Mouse (Mus musculus) CH12.LX (cell line): ENCODE data around the gene Grrp1. TPM values are rescaled to one million over a fixed set of nuclear protein-coding genes. Genes with fewer than 3 reads are reported as not detected.

ENCODE experiments used
- DNase-seq: peaks from one replicate; pipeline ENCODE4 v3.0.0-alpha.2; 2013; ENCODE audit errors: extremely low read depth
- H3K27ac ChIP-seq: 2 replicates; pipeline ENCODE4 v1.5.1; 2012; ENCODE audit warnings: low read depth, mild to moderate bottlenecking, control low read depth, moderate library complexity; ENCODE audit not compliant: insufficient read depth
- H3K27me3 ChIP-seq: replicated peaks from 2 replicates; pipeline ENCODE3; 2012; ENCODE audit warnings: inconsistent platforms
- H3K36me3 ChIP-seq, 2 experiments: replicated peaks in 1 of 2; 2 replicates each; pipeline versions ENCODE3 to v1.6.1; 2012; ENCODE audit warnings: inconsistent platforms in 1 of 2, low read length in 1 of 2, mild to moderate bottlenecking in 1 of 2, mixed read lengths in 1 of 2, moderate library complexity in 1 of 2; ENCODE audit not compliant: control insufficient read depth in 1 of 2, insufficient read depth in 1 of 2
- H3K4me1 ChIP-seq, 2 experiments: 2 replicates each; pipeline ENCODE4 v1.6.1; 2012; ENCODE audit warnings: inconsistent platforms in 1 of 2, moderate library complexity in 1 of 2; ENCODE audit not compliant: insufficient read depth in 2 of 2, control insufficient read depth in 1 of 2
- H3K4me2 ChIP-seq: 2 replicates; pipeline ENCODE4 v1.6.1; 2012; ENCODE audit warnings: low read depth, mild to moderate bottlenecking, control low read depth; ENCODE audit not compliant: poor library complexity, insufficient read depth, severe bottlenecking
- H3K4me3 ChIP-seq, 3 experiments: fragments of 150-350 bp in 1 of 3; sonication (generic) in 1 of 3; replicated peaks in 1 of 3; 2 replicates each; pipeline versions ENCODE3 to v1.5.1; 2011 to 2012; ENCODE audit warnings: low read depth in 2 of 3, low read length in 2 of 3, mild to moderate bottlenecking in 2 of 3, moderate library complexity in 2 of 3, control low read depth in 1 of 3, improper control_type of control experiment in 1 of 3, inconsistent platforms in 1 of 3, mixed read lengths in 1 of 3; ENCODE audit not compliant: poor library complexity in 1 of 3
- H3K79me2 ChIP-seq: replicated peaks from 2 replicates; pipeline ENCODE4 v1.6.1; 2012; ENCODE audit warnings: mild to moderate bottlenecking, moderate library complexity; ENCODE audit not compliant: control insufficient read depth, poor library complexity, insufficient read depth, severe bottlenecking; ENCODE audit errors: extremely low read depth
- H3K9ac ChIP-seq: 2 replicates; pipeline ENCODE4 v1.6.1; 2012; ENCODE audit warnings: low read depth, mild to moderate bottlenecking, control low read depth, moderate library complexity; ENCODE audit not compliant: insufficient read depth
- H3K9me3 ChIP-seq: replicated peaks from 2 replicates; pipeline ENCODE3; 2012; ENCODE audit warnings: low read length, inconsistent platforms, mixed read lengths
- BHLHE40 ChIP-seq: IDR thresholded peaks from 2 replicates; pipeline ENCODE4 v1.6.1; 2011; ENCODE audit warnings: mild to moderate bottlenecking, low read depth, low read length, improper control_type of control experiment
- CTCF ChIP-seq, 2 experiments: IDR thresholded peaks in 1 of 2; conservative IDR thresholded peaks in 1 of 2; 2 replicates each; pipeline ENCODE4 v1.5.1; 2011 to 2012; ENCODE audit warnings: low read depth in 2 of 2, low read length in 2 of 2, improper control_type of control experiment in 1 of 2, inconsistent platforms in 1 of 2, mild to moderate bottlenecking in 1 of 2, moderate library complexity in 1 of 2
- HCFC1 ChIP-seq: IDR thresholded peaks from 2 replicates; pipeline ENCODE4 v1.6.1; 2012; ENCODE audit warnings: low read depth, mild to moderate bottlenecking, inconsistent platforms, low read length, improper control_type of control experiment
- IRF4 ChIP-seq: IDR thresholded peaks from 2 replicates; pipeline ENCODE4 v1.6.1; 2014; ENCODE audit warnings: low read depth, mild to moderate bottlenecking, inconsistent platforms, low read length, improper control_type of control experiment
- KAT2A ChIP-seq: IDR thresholded peaks from 2 replicates; pipeline ENCODE4 v1.6.1; 2012; ENCODE audit warnings: low read length, improper control_type of control experiment, inconsistent platforms; ENCODE audit not compliant: insufficient replicate concordance
- MAFK ChIP-seq: IDR thresholded peaks from 2 replicates; pipeline ENCODE4 v1.6.1; 2011; ENCODE audit warnings: low read length, improper control_type of control experiment; ENCODE audit not compliant: insufficient replicate concordance
- MAX ChIP-seq: IDR thresholded peaks from 2 replicates; pipeline ENCODE4 v1.6.1; 2011; ENCODE audit warnings: low read length, improper control_type of control experiment
- MXI1 ChIP-seq: IDR thresholded peaks from 2 replicates; pipeline ENCODE4 v1.6.1; 2011; ENCODE audit warnings: mild to moderate bottlenecking, low read depth, low read length, improper control_type of control experiment
- POLR2A ChIP-seq: IDR thresholded peaks from 2 replicates; pipeline ENCODE4 v1.6.1; 2011; ENCODE audit warnings: low read depth, mild to moderate bottlenecking, improper control_type of control experiment, low read length
- ZKSCAN1 ChIP-seq: IDR thresholded peaks from 2 replicates; pipeline ENCODE4 v1.6.1; 2012; ENCODE audit warnings: low read depth, inconsistent platforms, low read length, improper control_type of control experiment, borderline replicate concordance
- dilution Hi-C: fragments of 300-500 bp; cut with MboI; formaldehyde crosslinking; loops from 2 replicates; pipeline ENCODE4 v1.14.3; 2020; ENCODE audit warnings: low sequenced_read_pairs; ENCODE audit not compliant: extremely low pct_unique_long_range_greater_than_20kb, extremely low pct_ligation_motif_present
- in situ Hi-C: fragments of 300-500 bp; cut with MboI; formaldehyde crosslinking; loops from 3 replicates; pipeline ENCODE4 v1.14.3; 2019; ENCODE audit warnings: low sequenced_read_pairs, low pct_ligation_motif_present, low pct_unique_long_range_greater_than_20kb, mixed read lengths
- polyA plus RNA-seq: library from polyadenylated mRNA; unstranded; fragments of >175 nt; gene quantifications from 2 replicates; pipeline ENCODE4 v1.2.1, GENCODE M21; 2012; ENCODE audit warnings: low read depth; ENCODE audit not compliant: insufficient read length
- total RNA-seq, 2 experiments: library from RNA; depleted of rRNA; stranded (reverse); fragments of 300-350 nt in 1 of 2; fragments of >200 nt in 1 of 2; gene quantifications; 2 replicates each; pipeline ENCODE4 v1.2.3; 2012 to 2014

The Grrp1 gene
- total and polyA plus RNA-seq, 3 experiments = not detected

DNA sequence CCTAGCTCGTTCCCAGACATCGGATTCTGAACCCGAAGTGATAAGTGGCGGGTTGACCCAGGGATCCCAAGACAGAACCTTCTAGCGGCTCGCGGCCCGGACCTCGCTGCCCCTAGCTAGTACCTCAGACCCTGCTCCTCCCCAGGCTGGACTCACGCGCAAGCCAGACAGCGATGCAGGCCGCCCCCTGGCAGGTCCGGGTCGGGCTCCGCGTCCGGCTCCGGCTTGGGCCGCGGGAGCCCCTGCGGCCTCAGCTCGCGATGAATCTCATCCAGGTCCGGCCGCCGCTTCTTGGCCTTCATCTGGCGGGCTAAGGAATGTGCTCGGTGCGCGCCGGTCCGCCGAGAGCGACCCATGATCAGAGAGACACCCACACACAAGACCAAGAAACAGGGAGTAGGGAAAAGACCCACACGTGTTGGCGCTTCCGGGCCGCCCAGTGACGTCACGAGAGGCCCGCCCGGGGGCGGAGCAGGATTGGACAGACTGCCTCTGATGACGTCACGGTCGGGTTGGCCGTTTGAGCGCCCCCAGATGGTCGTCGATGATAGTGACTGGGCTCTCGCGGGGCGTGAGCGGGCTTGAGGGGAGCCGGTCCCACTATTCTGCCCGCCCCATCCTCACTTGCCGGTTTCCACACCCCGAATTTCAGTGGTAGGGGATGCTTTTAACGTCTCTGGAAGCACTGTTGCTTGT, 8.6 kb downstream of the Grrp1 start, which contains the start of gene Zfp593 (continued):
- TF ChIP-seq MAFK (no peak), IRF4 (peak; percentile 66), MAX (peak; percentile 87), KAT2A (no peak), ZKSCAN1 (no peak), HCFC1 (peak; percentile 73)

DNA sequence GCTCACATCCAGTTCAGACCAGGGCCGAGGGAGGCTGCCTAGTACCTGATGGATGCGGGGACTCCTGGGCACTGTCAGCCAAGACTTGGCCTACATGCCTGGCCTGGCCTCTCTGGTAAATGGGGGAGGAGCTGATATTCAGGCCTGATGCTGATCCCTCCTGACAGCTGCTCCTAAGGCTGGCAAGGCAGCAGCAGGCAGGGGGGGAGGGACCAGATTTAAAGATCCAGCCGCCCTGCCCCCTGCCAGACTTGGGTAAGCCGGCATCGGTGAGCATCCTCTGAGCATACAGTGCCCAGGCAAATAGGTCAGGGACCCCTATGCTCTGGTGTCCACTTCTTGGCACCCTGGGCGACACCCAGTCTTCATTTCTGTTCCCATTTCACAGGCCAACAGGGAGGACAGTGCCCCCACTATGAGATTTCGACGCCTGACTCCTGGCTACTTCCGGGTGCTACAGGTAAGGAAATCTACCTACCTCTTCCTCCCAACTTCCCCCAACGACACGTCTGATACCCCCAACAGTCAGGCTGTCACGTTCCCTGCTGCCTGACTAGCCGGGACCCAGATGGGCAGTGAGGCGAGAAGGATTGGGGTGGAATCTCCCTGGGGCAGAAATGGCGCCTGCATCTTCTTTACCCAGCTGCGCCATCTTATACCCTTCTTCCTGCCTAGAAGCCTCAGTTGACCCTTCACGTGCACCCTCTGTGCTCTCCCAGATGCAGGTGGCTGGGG, 10.2 kb downstream of the Grrp1 start, which contains the start of gene E130218I03Rik:
Gene E130218I03Rik (plus strand): TSS at position 147 of the 735 bp plus-strand sequence.
- peaks cover 9 to 19% of the 10 kb centered on the region in 2 experiments; a peak in 3 of 4 replicates for H3K4me1 ChIP-seq
- in situ Hi-C loops = no loop called here
- H3K9me3 ChIP-seq = no peaks in the 10 kb centered on the region
- H3K27ac ChIP-seq = no peak within 1 kb of the TSS
- no peak for TF ChIP-seq MXI1
- TF ChIP-seq POLR2A = 0 out of 2 replicates have a peak, but pooled peaks have one; percentile 23
- H3K36me3 ChIP-seq = peaks cover 7 to 17% of the 10 kb centered on the region in 2 experiments
- peaks cover 31% of the 10 kb centered on the region for H3K27me3 ChIP-seq
- H3K4me2 ChIP-seq = peak within 1 kb of the TSS; percentile 42
- peak within 1 kb of the TSS; percentile 69 for H3K9ac ChIP-seq
- dilution Hi-C loops = no loop called here
- no peak for DNase-seq
- peak within 1 kb of the TSS; percentile 81 to 93 (median 89) for H3K4me3 ChIP-seq
- peaks cover 10% of the 10 kb centered on the region; the same call in 1 of the 2 replicates for H3K79me2 ChIP-seq

DNA sequence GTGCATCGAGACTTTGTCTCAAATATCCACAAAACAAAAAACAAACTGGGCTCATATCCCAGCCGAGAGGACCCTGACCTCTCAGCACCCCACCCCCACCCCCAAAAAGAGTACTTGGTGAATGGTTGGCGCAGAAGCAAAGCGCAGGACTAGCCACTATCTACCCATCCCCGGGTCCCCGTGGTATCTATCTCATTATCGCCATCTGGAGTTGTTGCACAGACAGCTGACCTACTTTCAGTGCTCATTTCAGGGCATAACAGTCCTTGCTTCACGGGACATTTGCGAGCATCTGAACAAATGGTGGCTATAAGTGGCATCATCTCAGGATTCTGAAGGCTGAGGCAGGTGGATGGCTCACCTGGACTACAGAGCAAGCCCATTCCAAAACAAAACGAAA, 15.2 kb downstream of the Grrp1 start:
- no peak overlapping the region for H3K4me3 ChIP-seq
- H3K36me3 ChIP-seq = peaks cover 4 to 11% of the 10 kb centered on the region in 2 experiments
- H3K79me2 ChIP-seq = no peaks in the 10 kb centered on the region
- H3K9ac ChIP-seq = no peak overlapping the region
- DNase-seq = no peak
- H3K27me3 ChIP-seq = peaks cover 3% of the 10 kb centered on the region
- H3K27ac ChIP-seq = no peak overlapping the region
- TF ChIP-seq BHLHE40 (no peak), CTCF (conservative IDR thresholded peaks at IDR 0.05 in 1 of 2, IDR thresholded peaks at IDR 0.05 in 1 of 2; ENCODE audit: low read depth in 2 of 2, low read length in 2 of 2) (0 out of 4 replicates have a peak, but pooled peaks of 1 of the 2 experiments have one; percentile 18)
- dilution Hi-C loops (no loop called here), in situ Hi-C loops (no loop called here)
- no peaks in the 10 kb centered on the region for H3K9me3 ChIP-seq
- H3K4me2 ChIP-seq = no peak overlapping the region
- H3K4me1 ChIP-seq = peaks cover 9 to 14% of the 10 kb centered on the region in 2 experiments; a peak in 3 of 4 replicates
